Comparison of ENCODE assay signal across 16 mouse cellular contexts in genomic region chr4:148960011-148960410, GRCm38 (mm10).
DNase-seq lines count a peak whose midpoint lies in the region; ATAC-seq and TF ChIP-seq lines count a peak whose summit lies in the region.
"Had no signal": no experiment of that assay in that cellular context is flagged by ENCODE, and none has a peak within 500 bp of the region (broad histone marks: within the 10 kb centered on the region; RNA-seq: fewer than 3 reads in every experiment).

No protein-coding gene starts in this region.

- peak overlapping the region; percentile 22 for H3K4me3 ChIP-seq in heart, adult 2 months
- H3K4me3 ChIP-seq in intestine, postnatal 0 days (ENCODE audit: low read depth, low read length): no peak overlapping the region
- H3K4me3 ChIP-seq in stomach, embryonic 16.5 days (replicated peaks; ENCODE audit: low read length): no peak overlapping the region
- H3K4me3 ChIP-seq: forebrain, embryonic 12.5 days; liver, embryonic 13.5 days; myocyte had no signal

- no peaks in the 10 kb centered on the region for H3K9me3 ChIP-seq in intestine, postnatal 0 days (ENCODE audit: control insufficient read depth)
- no peaks in the 10 kb centered on the region for H3K9me3 ChIP-seq in stomach, embryonic 16.5 days (replicated peaks; ENCODE audit: control insufficient read depth, low read length)
- H3K9me3 ChIP-seq: forebrain, embryonic 12.5 days; liver, embryonic 13.5 days had no signal

- WGBS in heart, adult 2 months: 57% methylated on average over 12 of the region's 12 CpGs
- 79% methylated on average over 12 of the region's 12 CpGs for WGBS in intestine, postnatal 0 days
- 75% methylated on average over 12 of the region's 12 CpGs for WGBS in stomach, embryonic 16.5 days

- DNase-seq in heart, adult 2 months: peak in 1 of 2 experiments; percentile 53
- DNase-seq in heart, postnatal 25 days (ENCODE audit: low spot score): no peak
- DNase-seq in kidney, postnatal 10 days: peak; percentile 71
- no peak for DNase-seq in urinary bladder, adult 2 months (ENCODE audit: low spot score)
- no peak for DNase-seq in left cerebral cortex, postnatal 10 days (ENCODE audit: extremely low spot score in 1 of 2, low spot score in 2 of 2)
- no peak for DNase-seq in left cerebral cortex, adult 8-10 months (ENCODE audit: low spot score in 2 of 2)
- DNase-seq: cerebellum, adult 11 months; liver, embryonic 13.5 days; right cerebral cortex, postnatal 14 days had no signal

- H3K27ac ChIP-seq in heart, adult 2 months: peak overlapping the region; percentile 65
- no peak overlapping the region for H3K27ac ChIP-seq in intestine, postnatal 0 days (ENCODE audit: low read depth, low read length)
- H3K27ac ChIP-seq in stomach, embryonic 16.5 days (ENCODE audit: low read length): peak overlapping the region; percentile 73; the same call in 1 of the 2 replicates
- H3K27ac ChIP-seq: liver, embryonic 13.5 days had no signal

- 0 out of 2 replicates have a peak, but pooled peaks have one; percentile 32 for TF ChIP-seq POLR2A in heart, adult 2 months (IDR thresholded peaks at IDR 0.05; ENCODE audit: insufficient read depth, low read depth, low read length)

- no peaks in the 10 kb centered on the region for H3K27me3 ChIP-seq in heart, adult 2 months (ENCODE audit: control insufficient read depth, insufficient read depth, low read length)
- no peaks in the 10 kb centered on the region for H3K27me3 ChIP-seq in intestine, postnatal 0 days (replicated peaks; ENCODE audit: control insufficient read depth, insufficient read depth, low read length)
- no peaks in the 10 kb centered on the region for H3K27me3 ChIP-seq in stomach, embryonic 16.5 days (ENCODE audit: control insufficient read depth, insufficient read depth, low read length)
- H3K27me3 ChIP-seq: liver, embryonic 13.5 days; Patski had no signal

- no peaks in the 10 kb centered on the region for H3K36me3 ChIP-seq in heart, adult 2 months (ENCODE audit: control insufficient read depth, insufficient read depth, low read length)
- H3K36me3 ChIP-seq in intestine, postnatal 0 days (ENCODE audit: control insufficient read depth, insufficient read depth): peaks cover 41% of the 10 kb centered on the region
- H3K36me3 ChIP-seq in stomach, embryonic 16.5 days (ENCODE audit: control insufficient read depth, insufficient read depth, low read length): 0 out of 2 replicates have a peak, but pooled peaks cover 4% of the 10 kb centered on the region

- ATAC-seq in intestine, postnatal 0 days: no peak
- peak; percentile 51; the same call in 1 of the 2 replicates for ATAC-seq in stomach, embryonic 16.5 days (ENCODE audit: insufficient read depth, low FRiP score)
- ATAC-seq: inflammation-experienced regulatory T-cells, adult 6 months; Patski had no signal

- intact Hi-C loops in heart, adult 2 months (cut with DNase I): loop anchor here (5.0 kb wide), 1 partner anchor 218 kb away; no protein-coding TSS in a partner anchor
- intact Hi-C loops in heart, postnatal 25 days (cut with DNase I): loop anchor here (5.0 kb wide), 2 partner anchors 148 to 218 kb away; no protein-coding TSS in a partner anchor
- intact Hi-C loops in left cerebral cortex, postnatal 10 days (cut with DNase I): no loop called here

- no peak overlapping the region for H3K4me2 ChIP-seq in intestine, postnatal 0 days (replicated peaks; ENCODE audit: low read depth)
- H3K4me2 ChIP-seq in stomach, embryonic 16.5 days (ENCODE audit: low read depth, low read length): no peak overlapping the region
- H3K4me2 ChIP-seq: forebrain, embryonic 12.5 days; liver, embryonic 13.5 days; midbrain, embryonic 11.5 days had no signal

- peak; percentile 51 for TF ChIP-seq CTCF in heart, adult 2 months (IDR thresholded peaks at IDR 0.05)
- peak; percentile 21; the same call in 1 of the 2 replicates for TF ChIP-seq CTCF in intestine, postnatal 0 days (IDR thresholded peaks at IDR 0.05; ENCODE audit: low read depth)

- no peaks in the 10 kb centered on the region for H3K79me2 ChIP-seq in heart, adult 2 months (replicated peaks; ENCODE audit: control insufficient read depth, insufficient read depth, low read length)

- TF ChIP-seq EP300 in heart, adult 2 months (IDR thresholded peaks at IDR 0.05; ENCODE audit: insufficient read depth, low read depth, low read length): 0 out of 2 replicates have a peak, but pooled peaks have one; percentile 24

- peaks cover 5% of the 10 kb centered on the region for H3K4me1 ChIP-seq in heart, adult 2 months (ENCODE audit: control insufficient read depth, insufficient read depth, low read length)
- no peaks in the 10 kb centered on the region for H3K4me1 ChIP-seq in intestine, postnatal 0 days (replicated peaks; ENCODE audit: control insufficient read depth, insufficient read depth, low read length)
- peaks cover 1% of the 10 kb centered on the region for H3K4me1 ChIP-seq in stomach, embryonic 16.5 days (ENCODE audit: control insufficient read depth, insufficient read depth, low read length)
- H3K4me1 ChIP-seq: forebrain, embryonic 12.5 days; liver, embryonic 13.5 days had no signal

- H3K9ac ChIP-seq in heart, adult 2 months (ENCODE audit: low read depth, low read length): peak overlapping the region; percentile 52; the same call in 1 of the 2 replicates
- no peak overlapping the region for H3K9ac ChIP-seq in intestine, postnatal 0 days (ENCODE audit: low read depth, low read length)
- peak overlapping the region; percentile 38; the same call in 1 of the 2 replicates for H3K9ac ChIP-seq in stomach, embryonic 16.5 days (ENCODE audit: low read length)
- H3K9ac ChIP-seq: forebrain, embryonic 12.5 days; liver, embryonic 13.5 days had no signal
